ENCODE assay signal across 8 mouse cellular contexts in the genomic region with DNA sequence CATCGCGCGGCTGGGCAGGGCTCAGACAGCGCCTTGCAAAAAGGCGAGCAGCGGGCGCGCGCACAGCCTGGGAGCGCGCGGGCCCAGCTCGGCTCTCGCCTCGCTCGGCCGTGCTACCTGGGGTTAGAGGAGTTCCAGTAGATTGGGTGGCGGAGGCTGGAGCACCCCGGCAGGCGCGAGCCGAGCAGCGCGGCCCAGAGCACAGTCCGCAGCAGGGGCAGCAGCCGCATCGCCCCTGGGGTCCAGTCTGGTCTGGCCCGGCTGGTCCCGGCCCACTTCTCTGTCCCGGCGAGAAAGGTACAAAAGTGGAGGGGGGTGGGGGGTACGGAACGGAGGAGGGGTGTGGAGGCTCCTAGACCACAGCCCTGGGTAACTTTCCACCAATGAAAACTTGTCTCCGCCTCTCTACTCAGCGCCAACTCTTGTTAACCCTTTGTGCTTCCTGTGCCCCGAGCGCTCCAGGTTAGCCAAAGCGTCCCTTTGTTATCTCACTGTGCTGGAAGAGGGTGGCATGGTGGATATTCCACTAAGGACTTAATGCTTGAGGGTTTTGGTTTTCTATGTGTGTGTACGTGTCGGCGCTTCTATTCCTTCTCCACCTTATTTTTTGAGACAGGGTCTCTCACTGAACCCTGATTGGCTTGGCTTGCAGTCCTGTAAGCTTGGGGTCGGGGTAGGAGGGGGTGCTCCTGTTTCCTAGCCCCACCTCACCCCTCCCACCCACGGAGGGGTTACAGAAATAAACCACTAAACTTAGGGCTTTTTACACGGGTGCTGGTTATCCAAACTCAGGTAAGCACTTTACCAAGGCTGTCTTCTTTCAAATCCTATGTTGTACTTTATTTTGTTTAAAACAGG. TPM values are rescaled to one million over a fixed set of nuclear protein-coding genes. Genes with fewer than 3 reads are reported as not detected.
DNase-seq lines count a peak whose midpoint lies in the region; ATAC-seq and TF ChIP-seq lines count a peak whose summit lies in the region.

A gene (minus strand): TSS at position 308 of the 858 bp plus-strand sequence.

- peaks cover 77% of the 10 kb centered on the region for H3K27me3 ChIP-seq in G1E (ENCODE audit: insufficient read depth, low read length)
- H3K27me3 ChIP-seq in embryonic facial prominence, embryonic 13.5 days = no peaks in the 10 kb centered on the region
- no peaks in the 10 kb centered on the region for H3K27me3 ChIP-seq in hindbrain, embryonic 14.5 days (ENCODE audit: control insufficient read depth, insufficient read depth, low read length)
- no peaks in the 10 kb centered on the region for H3K27me3 ChIP-seq in limb, embryonic 15.5 days

- H3K27ac ChIP-seq in embryonic facial prominence, embryonic 13.5 days = peak within 1 kb of the TSS; percentile 95
- peak within 1 kb of the TSS; percentile 70 for H3K27ac ChIP-seq in hindbrain, embryonic 14.5 days
- peak within 1 kb of the TSS; percentile 93 for H3K27ac ChIP-seq in limb, embryonic 15.5 days

- H3K9ac ChIP-seq in embryonic facial prominence, embryonic 13.5 days = peak within 1 kb of the TSS; percentile 94
- H3K9ac ChIP-seq in hindbrain, embryonic 14.5 days = peak within 1 kb of the TSS; percentile 84
- H3K9ac ChIP-seq in limb, embryonic 15.5 days = peak within 1 kb of the TSS; percentile 89

- no peaks in the 10 kb centered on the region for H3K9me3 ChIP-seq in G1E (replicated peaks)
- no peaks in the 10 kb centered on the region for H3K9me3 ChIP-seq in embryonic facial prominence, embryonic 13.5 days
- no peaks in the 10 kb centered on the region for H3K9me3 ChIP-seq in hindbrain, embryonic 14.5 days (ENCODE audit: control insufficient read depth, low read length)
- H3K9me3 ChIP-seq in limb, embryonic 15.5 days = no peaks in the 10 kb centered on the region

- H3K36me3 ChIP-seq in G1E (replicated peaks) = no peaks in the 10 kb centered on the region
- H3K36me3 ChIP-seq in embryonic facial prominence, embryonic 13.5 days = peaks cover 43% of the 10 kb centered on the region
- H3K36me3 ChIP-seq in hindbrain, embryonic 14.5 days (replicated peaks; ENCODE audit: control insufficient read depth, insufficient read depth) = 0 out of 2 replicates have a peak, but pooled peaks cover 1% of the 10 kb centered on the region
- H3K36me3 ChIP-seq in limb, embryonic 15.5 days = peaks cover 42% of the 10 kb centered on the region

- under 1% methylated on average over 42 of the region's 44 CpGs for WGBS in embryonic facial prominence, embryonic 13.5 days
- under 1% methylated on average over 41 of the region's 44 CpGs for WGBS in hindbrain, embryonic 14.5 days
- WGBS in limb, embryonic 15.5 days = under 1% methylated on average over 44 of the region's 44 CpGs

- 0 out of 2 replicates have a peak, but pooled peaks have one; percentile 26 for ATAC-seq in cerebellum, adult (ENCODE audit: insufficient number of reproducible peaks, low FRiP score, low TSS enrichment)
- no peak for ATAC-seq in G1E (ENCODE audit: extremely low read depth, insufficient number of reproducible peaks, low FRiP score, poor library complexity, severe bottlenecking)
- peak; percentile 87 for ATAC-seq in embryonic facial prominence, embryonic 13.5 days (ENCODE audit: insufficient number of reproducible peaks, insufficient read depth, low FRiP score, low TSS enrichment, low read depth)
- peak; percentile 75 for ATAC-seq in hindbrain, embryonic 14.5 days (ENCODE audit: low FRiP score)
- peak; percentile 91 for ATAC-seq in limb, embryonic 15.5 days (ENCODE audit: insufficient number of reproducible peaks, low FRiP score, low TSS enrichment, low read depth)

- no peak for DNase-seq in cerebellum, adult 9-10 months
- no peak for DNase-seq in G1E (ENCODE audit: low spot score)
- peak; percentile 75 for DNase-seq in hindbrain, embryonic 14.5 days (ENCODE audit: low spot score)
- peak; percentile 69 for DNase-seq in naive thymus-derived CD4-positive, alpha-beta T cell, adult 2 months (ENCODE audit: low read depth)
- no peak for DNase-seq in right cerebral cortex, adult 18-20 months

- H3K4me3 ChIP-seq in G1E (ENCODE audit: low read depth, low read length) = peak within 1 kb of the TSS; percentile 56; the same call in 1 of the 2 replicates
- peak within 1 kb of the TSS; percentile 94 for H3K4me3 ChIP-seq in embryonic facial prominence, embryonic 13.5 days
- peak within 1 kb of the TSS; percentile 83 for H3K4me3 ChIP-seq in hindbrain, embryonic 14.5 days (replicated peaks; ENCODE audit: low read length)
- H3K4me3 ChIP-seq in limb, embryonic 15.5 days = peak within 1 kb of the TSS; percentile 90

- H3K4me2 ChIP-seq in embryonic facial prominence, embryonic 13.5 days = peak within 1 kb of the TSS; percentile 75
- peak within 1 kb of the TSS; percentile 88 for H3K4me2 ChIP-seq in hindbrain, embryonic 14.5 days (replicated peaks)
- H3K4me2 ChIP-seq in limb, embryonic 15.5 days = peak within 1 kb of the TSS; percentile 67

- H3K4me1 ChIP-seq in G1E (ENCODE audit: insufficient read depth, low read depth, low read length) = peaks cover 15% of the 10 kb centered on the region
- H3K4me1 ChIP-seq in embryonic facial prominence, embryonic 13.5 days = peaks cover 60% of the 10 kb centered on the region
- H3K4me1 ChIP-seq in hindbrain, embryonic 14.5 days (replicated peaks; ENCODE audit: control insufficient read depth, insufficient read depth, low read length) = peaks cover 38% of the 10 kb centered on the region
- H3K4me1 ChIP-seq in limb, embryonic 15.5 days = peaks cover 62% of the 10 kb centered on the region

- no peak for TF ChIP-seq CTCF in G1E (IDR thresholded peaks at IDR 0.05; ENCODE audit: low read depth, low read length)

RNA-seq across cellular contexts. Expression of the gene that starts here (rescaled TPM):
- total RNA-seq in G1E (2014; fragmentation: Nextera tagmentation) = not detected in 2 replicates
- 0.12 TPM in 1 of 2 replicates, not detected in the other for total RNA-seq in G1E (2017)
- not detected in 2 replicates for polyA plus RNA-seq in G1E (2012)
- polyA plus RNA-seq in embryonic facial prominence, embryonic 13.5 days (2015; fragmentation: Nextera tagmentation; extraction: Ambion mirVana) = 46.5 and 50.1 TPM in 2 replicates
- 4.4 and 4.9 TPM in 2 replicates for polyA plus RNA-seq in hindbrain, embryonic 14.5 days (2014; fragmentation: Nextera tagmentation; extraction: Ambion mirVana)
- 30.4 and 34.4 TPM in 2 replicates for polyA plus RNA-seq in limb, embryonic 15.5 days (2015; fragmentation: Nextera tagmentation; extraction: Ambion mirVana)

Comparison
In these comparisons a context has a peak if more than half of its experiments do, and no peak if none do; other contexts are left out.
1. DNase-seq: peak in hindbrain, embryonic 14.5 days (single experiment) and naive thymus-derived CD4-positive, alpha-beta T cell, adult 2 months (single experiment); none in cerebellum, adult 9-10 months (single experiment), G1E (single experiment) and right cerebral cortex, adult 18-20 months (single experiment).
2. Peak in every context shown above with its lines, with median percentiles within 50 percentile points of each other: H3K4me3 ChIP-seq, H3K27ac ChIP-seq, H3K4me2 ChIP-seq and H3K9ac ChIP-seq.